Mouse (Mus musculus) left cerebral cortex, postnatal 10 days (tissue): ENCODE measurements at regions not wholly inside any gene's neighbourhood (a gene's known extent, or its start where the extent isn't known, plus 50 kb on each side); places are given as distances from the start of the nearest gene placed in this dataset.

ENCODE experiments used
- DNase-seq, 2 experiments: peaks; one replicate each; pipeline ENCODE4 v3.0.0; 2021 to 2022; ENCODE audit warnings: low spot score in 2 of 2, mixed read lengths in 1 of 2; ENCODE audit errors: extremely low spot score in 1 of 2
- intact Hi-C: fragments of 180-260 bp; cut with DNase I; formaldehyde crosslinking; loops from one replicate; pipeline ENCODE4 v1.15.1; 2025

DNA sequence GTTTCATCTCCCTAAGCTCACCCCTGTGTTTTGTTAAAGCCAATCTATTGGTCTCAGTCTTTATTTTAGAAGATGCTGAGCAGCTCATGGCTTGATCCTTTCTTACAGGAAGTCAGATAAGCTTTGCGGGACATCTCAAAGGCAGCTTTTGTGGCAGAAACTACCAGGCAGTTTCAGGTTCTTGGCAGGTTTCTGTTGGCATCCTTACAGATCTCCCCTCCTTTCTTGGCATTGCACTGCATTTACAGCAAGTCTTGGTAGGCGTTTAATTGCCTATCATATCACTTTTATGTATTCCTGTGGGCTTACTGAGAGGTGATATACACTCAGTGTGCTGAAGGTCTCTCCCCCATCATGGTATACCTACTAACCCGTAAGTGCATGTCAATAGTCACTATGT is 610.3 kb upstream of the Alcam start:
- DNase-seq, result no peak
- intact Hi-C loops, result no loop called here

DNA sequence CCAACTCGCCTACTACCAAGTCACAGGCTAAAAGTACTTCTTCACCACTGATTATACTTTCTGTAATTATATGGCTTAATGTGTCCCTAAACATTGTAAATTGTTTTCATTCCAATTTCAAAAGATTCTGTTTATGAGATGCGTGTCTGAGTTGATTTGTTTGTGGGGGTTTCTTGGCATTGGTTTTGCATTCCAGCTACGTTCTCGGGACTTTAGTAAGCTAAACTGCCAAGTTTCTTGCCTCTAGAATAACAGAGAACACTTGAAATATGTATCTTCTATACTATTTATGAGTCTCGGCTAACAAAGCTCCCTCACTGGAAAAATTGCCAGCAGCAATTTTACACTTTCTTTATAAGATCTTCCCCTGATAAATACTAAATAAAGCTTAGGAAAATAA is 609.2 kb upstream of the Alcam start:
- intact Hi-C loops, result no loop called here
- no peak for DNase-seq

DNA sequence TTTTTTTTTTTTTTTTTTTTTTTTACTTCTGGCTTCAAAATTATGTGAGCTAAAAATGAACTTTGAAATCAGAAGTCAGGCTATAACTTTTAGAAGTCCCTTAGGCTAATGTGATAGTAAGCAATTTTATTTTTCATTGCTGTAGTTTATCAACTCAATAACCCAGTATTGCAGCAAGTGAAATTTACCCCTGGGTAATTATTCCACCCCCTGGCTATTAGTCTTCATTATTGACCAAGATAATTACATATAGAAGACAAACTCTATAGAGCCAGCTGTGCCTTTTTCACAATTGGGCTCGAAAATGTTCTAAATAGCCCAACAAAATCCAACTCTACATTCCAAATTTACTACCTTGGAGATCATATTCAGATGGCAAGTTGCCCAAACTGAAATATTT is 572.2 kb upstream of the Alcam start:
- intact Hi-C loops, result no loop called here
- no peak for DNase-seq

DNA sequence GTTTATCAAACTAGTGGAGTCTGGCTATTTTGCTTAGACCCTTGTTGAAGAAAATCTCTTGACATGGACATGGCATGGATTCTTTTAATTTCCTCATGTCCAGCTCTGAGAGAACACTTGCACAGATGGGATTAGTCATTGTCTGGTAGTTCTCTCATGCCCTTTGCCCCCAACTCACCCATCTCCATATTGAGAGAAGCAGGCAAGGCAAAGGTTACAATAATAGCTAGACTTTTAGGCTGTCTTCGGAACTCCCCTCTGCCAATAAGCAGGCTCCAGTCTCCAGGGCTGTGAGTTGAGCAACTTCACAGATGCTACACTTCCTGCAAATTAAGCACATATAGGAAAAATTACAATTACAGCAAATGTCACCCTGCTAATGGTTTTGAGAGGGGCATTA is 558.0 kb upstream of the Alcam start:
- DNase-seq, result no peak

DNA sequence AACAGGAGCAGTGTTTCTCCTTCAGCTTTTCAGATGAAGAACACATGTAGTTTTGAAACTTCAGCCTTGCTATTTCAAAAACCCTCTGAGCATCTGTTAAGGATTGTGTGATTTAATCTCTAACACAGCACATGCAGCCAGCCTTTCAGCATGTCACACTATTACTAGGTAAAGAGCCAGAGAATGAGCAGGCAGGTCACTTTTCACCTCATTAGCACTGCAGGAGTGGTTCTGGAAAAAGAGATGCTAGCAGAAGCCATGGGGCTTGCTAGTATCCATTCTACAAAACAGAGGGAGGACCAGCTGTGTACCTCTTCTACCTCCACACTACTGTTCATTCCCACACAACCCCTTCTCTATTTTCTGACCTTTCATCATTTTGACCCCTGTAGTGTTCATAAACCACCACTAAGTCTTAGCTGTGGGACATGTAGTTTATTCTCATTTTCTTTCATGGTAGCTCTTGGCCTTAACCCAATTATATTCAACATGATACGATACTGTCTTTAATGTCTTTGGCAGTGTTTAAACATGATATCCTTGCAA is 535.1 kb upstream of the Alcam start:
- intact Hi-C loops, result no loop called here
- no peak for DNase-seq

More for the DNA sequence above, 558.0 kb upstream of the Alcam start:
- intact Hi-C loops, result no loop called here

DNA sequence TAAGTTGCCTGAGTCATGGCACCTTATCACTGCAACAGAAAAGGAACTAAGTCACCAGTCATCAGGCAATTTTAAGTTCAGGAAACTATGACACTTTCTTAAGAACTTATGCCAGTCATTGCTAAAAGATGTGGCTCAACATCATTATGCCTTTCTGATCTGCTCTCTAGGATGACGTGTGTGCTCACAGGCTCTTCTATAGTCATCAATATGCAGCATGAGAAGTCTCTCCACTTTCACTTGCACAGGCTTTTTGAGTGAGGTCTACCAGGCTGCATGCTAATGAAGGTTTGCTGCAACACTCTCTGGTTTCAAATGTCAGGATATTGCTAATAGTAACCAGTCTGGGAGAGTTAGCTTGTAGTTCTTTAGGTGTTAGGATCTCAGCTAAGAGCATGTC is 530.5 kb upstream of the Alcam start:
- peak in 1 of 2 experiments; percentile 3 for DNase-seq

DNA sequence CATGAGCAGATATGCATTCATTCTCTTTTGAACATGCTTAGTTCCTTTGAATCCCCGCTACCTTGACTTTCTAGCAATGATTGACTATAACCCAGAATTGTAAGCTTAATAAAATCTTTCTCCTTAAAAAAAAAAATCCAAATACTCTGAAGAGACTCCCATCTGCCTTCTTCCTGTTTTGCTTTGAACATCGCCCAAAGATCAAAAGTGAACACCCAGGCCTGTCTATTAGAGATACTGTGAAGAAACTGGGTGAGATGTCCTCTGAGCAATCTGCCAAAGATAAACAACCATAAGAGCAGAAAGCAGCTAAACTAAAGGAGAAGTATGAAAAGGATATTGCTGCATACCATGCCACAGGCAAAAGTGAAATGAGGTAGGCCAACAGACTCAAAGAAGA is 527.1 kb upstream of the Alcam start:
- no peak for DNase-seq
- intact Hi-C loops, result no loop called here

More for the DNA sequence above, 530.5 kb upstream of the Alcam start:
- intact Hi-C loops, result no loop called here

DNA sequence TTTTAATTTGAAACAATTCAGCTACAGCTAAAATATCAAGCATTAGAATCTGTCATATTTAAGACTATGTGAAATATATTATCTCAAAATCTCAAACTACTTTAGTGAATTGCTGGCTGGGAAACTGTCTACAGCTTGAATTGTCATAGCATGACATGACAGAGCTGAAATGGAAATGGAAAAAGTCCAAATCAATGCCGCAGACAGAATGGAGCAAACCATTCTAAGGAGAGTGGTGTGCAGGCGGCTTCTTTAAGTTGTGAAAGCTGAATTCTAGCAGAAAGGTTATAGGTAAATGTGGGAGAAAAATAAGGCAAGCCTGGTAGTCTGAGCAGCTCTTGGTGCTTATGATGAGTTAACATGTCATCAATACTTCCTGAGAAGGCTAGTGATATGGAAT is 518.9 kb upstream of the Alcam start:
- DNase-seq, result no peak
- intact Hi-C loops, result no loop called here

DNA sequence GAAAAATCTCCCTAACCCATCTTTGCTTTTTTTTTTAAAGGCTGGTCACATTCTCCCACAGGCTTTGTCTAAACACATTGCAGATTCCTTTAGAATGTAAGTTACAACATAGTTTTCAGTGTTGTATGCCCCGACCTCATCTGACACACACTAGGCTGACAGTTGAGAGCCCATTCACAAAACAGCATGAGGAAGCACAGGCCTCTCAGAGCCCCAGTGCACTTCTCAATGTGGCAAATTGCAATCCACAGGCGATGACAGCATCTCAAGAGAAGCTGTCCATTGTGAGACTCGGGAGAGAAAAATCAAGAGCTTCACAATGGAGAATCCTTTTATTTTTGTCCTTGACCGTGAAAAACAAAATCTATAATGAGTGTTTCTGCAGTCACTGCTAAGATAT is 493.8 kb upstream of the Alcam start:
- intact Hi-C loops, result no loop called here
- no peak for DNase-seq

DNA sequence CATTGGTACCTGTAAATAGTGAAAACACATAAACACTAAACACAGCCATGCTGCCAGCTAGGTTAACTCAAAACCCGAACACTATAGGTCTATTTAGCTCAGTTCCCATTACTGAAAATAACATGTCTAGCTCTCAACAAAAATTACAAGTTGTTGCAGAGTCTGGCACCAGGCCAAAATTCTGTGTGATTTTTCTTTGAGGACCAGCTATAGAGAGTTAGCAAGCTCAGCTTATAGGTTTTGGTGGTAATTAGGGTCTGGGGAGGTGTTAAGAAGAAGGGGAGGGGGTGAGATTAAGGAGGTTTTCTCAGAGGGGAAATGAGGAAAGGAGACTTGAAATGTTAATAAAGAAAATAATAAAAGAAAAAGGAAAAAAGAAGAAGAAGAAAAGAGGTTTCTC is 480.9 kb upstream of the Alcam start:
- intact Hi-C loops, result no loop called here

DNA sequence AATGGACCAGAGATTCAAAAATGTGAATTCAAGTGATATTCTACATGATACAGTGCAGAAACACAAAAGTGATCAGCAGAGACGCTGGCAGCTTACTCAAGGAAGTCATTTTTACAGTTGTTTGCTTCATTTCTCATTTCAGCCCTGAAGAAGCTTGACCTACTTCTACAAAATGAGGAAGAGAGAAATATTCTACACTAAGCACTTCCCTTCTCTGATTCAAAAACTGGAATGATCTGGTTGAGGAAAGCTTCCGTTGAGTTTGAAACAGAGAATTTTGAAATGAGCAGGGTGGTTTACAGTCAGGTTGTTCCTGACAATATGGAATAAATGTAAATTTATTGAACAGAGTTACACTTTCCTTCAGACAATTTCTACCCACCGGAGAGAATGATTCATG is 478.1 kb upstream of the Alcam start:
- intact Hi-C loops, result no loop called here
- DNase-seq, result no peak

More for the DNA sequence above, 480.9 kb upstream of the Alcam start:
- DNase-seq, result peak in 1 of 2 experiments; percentile 20

DNA sequence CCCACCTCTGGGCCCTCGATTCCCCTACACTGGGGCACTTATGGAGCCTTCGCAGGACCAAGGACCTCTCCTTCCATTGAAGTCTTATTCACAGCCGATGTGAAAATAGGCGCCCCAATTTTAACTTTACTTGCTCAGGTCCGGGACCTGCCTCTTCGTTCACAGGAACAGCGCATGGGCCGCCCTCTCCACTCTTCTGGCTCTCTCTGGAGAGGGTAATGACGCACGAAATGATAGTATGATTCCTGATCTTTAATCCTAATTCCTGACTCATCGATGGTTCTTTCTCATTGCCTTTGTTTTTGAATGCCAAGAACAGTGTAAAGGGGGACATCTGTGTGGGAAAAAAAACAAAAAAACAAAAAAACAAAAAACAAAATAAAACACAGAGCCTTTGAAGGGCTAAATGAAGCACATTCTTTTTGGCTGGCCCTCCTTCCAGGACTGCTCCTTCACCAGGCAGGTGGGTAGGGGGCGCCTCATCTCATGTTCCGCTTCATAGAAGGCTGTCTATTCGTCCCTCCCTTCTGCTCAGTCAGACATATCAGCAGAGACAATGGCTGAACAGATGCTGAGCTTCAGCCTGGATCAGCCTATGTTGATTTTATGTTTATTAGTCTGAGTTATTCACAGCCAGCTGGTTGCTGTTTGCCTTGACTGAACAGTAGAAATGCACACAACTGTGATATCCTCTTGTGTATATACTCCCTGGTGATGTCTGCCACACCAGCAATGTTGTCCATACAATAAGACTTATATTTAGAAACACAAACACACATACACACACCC is 438.8 kb upstream of the Alcam start:
- no peak for DNase-seq
- intact Hi-C loops, result no loop called here

DNA sequence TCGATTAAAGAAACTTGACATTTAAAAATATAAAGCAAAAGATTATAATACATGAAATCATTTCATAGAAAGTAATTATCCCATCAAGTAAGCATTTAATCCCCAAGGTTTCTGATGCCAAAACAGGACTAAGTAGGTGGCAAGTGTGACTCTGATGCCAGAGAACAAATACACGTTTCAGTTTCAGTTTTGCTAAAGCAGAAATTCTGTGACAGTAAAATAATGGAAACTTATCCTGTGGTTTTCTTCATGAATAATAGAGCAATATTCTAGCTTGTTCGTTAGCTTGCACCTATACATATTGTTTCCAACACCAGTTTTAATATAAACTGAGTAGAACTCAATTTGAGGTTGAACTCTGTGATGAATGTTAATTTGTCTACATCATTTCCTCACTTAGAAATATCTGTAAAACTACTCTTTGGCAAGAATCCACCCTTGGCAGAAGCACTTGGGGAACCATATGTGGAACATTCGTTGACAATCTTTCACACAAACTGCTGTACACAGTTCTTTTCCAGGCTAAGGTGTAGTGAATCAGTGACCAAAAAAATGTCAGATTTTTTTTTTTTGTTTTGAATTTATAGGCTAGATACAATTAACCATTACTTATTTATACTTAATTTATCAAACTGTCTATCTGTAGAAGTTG is 425.7 kb upstream of the Alcam start:
- DNase-seq, result peak in 1 of 2 experiments; percentile 16

DNA sequence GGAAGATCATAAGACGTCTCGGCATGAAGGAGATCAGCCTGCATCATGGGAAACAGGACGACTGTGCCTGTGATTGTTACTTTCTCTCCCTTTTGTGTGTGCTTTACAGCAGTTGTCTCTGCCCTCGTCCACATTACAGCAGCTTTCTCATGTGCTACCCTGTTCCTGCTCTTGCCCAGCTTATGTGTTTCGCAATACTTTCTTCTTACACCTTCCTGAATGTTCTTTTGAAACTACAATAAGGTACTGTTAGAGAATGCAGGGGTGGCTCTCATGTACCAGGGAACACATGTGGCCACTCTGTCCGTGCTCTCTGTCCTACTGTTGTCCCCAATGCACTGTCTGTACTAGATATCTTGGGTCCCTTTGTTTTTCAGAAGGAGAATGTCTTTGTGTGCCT is 414.0 kb upstream of the Alcam start:
- DNase-seq, result no peak
- intact Hi-C loops, result no loop called here

More for the DNA sequence above, 425.7 kb upstream of the Alcam start:
- intact Hi-C loops, result loop anchor here (10.0 kb wide), 1 partner anchor 425 kb away; the partner anchor contains the start of gene Alcam

DNA sequence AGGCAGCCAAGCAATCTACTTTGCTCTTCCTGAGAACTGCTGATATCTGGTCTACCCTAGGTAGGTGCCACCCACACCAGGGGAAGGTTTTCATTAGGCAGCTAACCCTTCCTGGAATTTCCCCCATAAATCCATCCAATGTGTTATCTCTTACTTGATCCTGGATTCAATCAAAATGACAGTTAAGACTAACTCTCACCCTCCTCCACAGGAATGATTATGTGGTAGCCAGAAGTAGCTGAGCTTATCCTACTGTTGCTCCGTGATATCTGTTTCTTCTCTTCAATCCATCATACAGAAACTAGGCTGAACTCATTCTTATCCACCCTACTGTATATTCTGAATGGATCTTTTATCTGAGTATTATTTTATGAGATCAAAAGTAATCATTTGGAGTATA is 409.7 kb upstream of the Alcam start:
- no peak for DNase-seq
- intact Hi-C loops, result no loop called here

DNA sequence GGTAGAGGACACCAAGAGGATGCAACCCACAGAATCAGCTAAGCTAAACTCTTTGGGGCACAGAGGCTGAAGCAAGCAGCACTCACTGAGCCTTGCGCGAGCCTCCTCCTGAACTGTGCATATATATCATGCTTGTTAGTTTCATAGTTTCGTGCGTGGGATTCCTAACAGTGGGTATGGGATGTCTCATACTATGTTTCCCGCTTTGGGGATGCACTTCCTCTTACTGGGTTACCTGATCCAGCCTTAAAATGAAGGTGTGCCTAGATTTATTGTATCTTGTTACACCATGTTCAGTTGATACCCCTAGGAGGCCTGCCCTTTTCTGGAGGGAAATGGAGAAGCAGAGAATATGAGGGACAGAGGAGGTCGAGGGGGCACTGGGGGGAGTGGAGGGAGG is 407.4 kb upstream of the Alcam start:
- DNase-seq, result no peak
- intact Hi-C loops, result no loop called here

DNA sequence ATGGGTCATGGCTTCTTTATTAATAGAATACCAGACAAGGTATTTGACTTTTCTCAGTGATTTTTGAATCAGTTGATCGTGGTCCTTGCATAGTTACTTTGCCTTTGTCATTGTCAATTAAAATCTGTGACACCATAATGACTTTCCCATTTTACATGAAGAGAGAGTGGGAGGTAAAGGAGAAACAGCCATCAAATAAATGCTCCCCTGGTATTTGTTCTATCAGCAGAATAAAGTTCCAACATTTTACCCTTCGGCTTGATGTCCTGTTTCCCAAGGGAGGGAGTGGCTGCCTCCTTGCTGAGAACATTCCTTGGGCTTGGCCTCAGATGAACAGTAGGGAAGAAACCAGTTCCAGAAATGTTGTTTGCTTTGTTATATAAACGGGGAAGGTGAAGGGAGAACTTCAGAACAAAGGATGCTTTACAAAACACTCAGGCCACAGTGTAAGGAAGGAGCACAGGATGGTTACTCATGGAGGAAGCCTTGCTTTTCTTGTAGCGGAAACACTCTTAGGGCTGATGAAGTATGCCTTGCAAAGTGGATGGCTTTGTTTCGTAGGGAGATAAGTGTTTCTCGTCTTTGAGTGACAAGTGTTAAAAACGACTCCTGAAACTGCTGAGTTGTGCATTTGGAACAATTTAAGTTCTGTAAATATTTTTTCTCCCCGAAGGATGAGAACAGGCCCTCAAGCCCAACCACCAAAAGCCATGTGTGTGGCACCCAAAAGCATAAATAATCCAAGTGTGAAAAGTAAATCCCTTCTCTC is 404.8 kb upstream of the Alcam start:
- intact Hi-C loops, result no loop called here
- peak in 1 of 2 experiments; percentile 19 for DNase-seq

DNA sequence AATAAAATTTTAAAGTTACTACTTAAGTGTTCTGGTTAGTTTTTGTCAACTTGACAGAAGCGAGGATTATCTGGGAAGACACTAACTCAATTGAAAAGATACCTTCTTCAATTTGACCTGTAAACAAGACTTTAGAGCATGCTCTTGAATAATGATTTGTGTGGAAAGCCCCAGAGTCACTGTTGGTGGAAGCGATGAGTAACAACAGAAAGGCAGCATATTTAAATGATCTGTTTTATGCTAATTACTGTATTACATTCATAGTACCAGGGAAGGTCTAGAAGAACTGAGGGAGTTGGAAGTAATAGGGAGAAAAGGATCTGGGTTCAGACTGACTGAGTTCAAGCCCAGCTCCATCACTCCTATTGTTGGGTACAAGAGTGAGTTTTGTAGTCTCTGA is 397.3 kb upstream of the Alcam start:
- no peak for DNase-seq
- intact Hi-C loops, result no loop called here

DNA sequence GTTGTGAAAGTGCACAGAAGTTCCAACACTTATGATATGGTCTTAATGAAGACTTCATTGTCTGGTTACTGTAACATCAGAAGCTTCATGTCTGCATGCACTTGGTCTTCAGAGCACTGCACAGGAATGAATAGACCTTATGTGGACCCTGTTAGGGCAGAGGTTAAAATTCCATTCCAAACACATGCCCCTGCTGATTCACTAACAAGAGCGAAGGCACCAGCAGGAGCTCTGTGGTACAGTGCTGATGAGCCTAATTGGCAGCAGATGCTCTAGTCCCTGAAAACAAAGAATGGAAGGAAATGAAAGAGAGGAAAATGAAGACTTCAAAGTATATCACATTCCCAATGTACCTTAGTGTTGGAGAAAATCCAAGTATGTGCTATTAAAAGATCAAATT is 365.1 kb upstream of the Alcam start:
- intact Hi-C loops, result no loop called here
- no peak for DNase-seq

DNA sequence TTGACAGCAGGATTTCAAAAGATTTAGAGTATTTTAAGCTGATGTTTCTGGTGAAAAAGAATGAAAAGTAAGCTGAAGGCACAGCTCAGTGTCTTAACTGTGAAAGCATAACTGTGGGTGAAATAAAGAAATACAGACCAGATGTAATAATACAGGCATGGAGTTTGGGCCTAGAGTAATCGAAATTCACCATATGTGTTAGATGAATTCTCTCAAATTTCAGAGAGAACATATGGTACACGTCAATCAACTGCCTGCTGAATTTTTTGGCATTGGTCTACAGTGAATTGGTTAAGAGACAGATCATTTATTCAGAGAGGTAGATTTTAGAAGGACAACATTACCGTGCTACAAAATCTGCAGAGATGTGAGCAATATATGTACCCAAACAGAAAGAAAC is 357.3 kb upstream of the Alcam start:
- no peak for DNase-seq
- intact Hi-C loops, result no loop called here
